Comparison of ENCODE assay signal across 16 mouse cellular contexts in genomic region chr15:101945430-101945829, GRCm38 (mm10). TPM values are rescaled to one million over a fixed set of nuclear protein-coding genes. Genes with fewer than 3 reads are reported as not detected.
"Had no signal": no experiment of that assay in that cellular context is flagged by ENCODE, and none has a peak within 500 bp of the region (broad histone marks: within the 10 kb centered on the region; RNA-seq: fewer than 3 reads in every experiment).

No protein-coding gene starts in this region.

- DNase-seq: kidney, adult 2 months; kidney, postnatal 14 days; lung, adult 2 months; retina, postnatal 1 day; right cerebral cortex, postnatal 4 days; spleen, adult 18-20 months had no signal

- H3K36me3 ChIP-seq: kidney, embryonic 15.5 days; midbrain, embryonic 12.5 days; neural tube, embryonic 13.5 days; stomach, embryonic 15.5 days had no signal

- H3K4me1 ChIP-seq: midbrain, embryonic 12.5 days had no signal

- H3K4me2 ChIP-seq: kidney, embryonic 15.5 days; midbrain, embryonic 12.5 days; neural tube, embryonic 13.5 days; stomach, embryonic 15.5 days had no signal

- H3K27ac ChIP-seq: kidney, embryonic 15.5 days; left cerebral cortex, adult 2 months; liver, embryonic 14.5 days; midbrain, embryonic 12.5 days; neural tube, embryonic 13.5 days; stomach, embryonic 15.5 days had no signal

- H3K9me3 ChIP-seq: kidney, embryonic 15.5 days; midbrain, embryonic 12.5 days; neural tube, embryonic 13.5 days; stomach, embryonic 15.5 days had no signal

- ATAC-seq: intestine, embryonic 16.5 days; midbrain, embryonic 16.5 days had no signal

- H3K4me3 ChIP-seq: kidney, embryonic 15.5 days; left cerebral cortex, adult 2 months; midbrain, embryonic 12.5 days; neural tube, embryonic 13.5 days; stomach, embryonic 15.5 days had no signal

- H3K27me3 ChIP-seq: kidney, embryonic 15.5 days; midbrain, embryonic 12.5 days; neural tube, embryonic 13.5 days; stomach, embryonic 15.5 days had no signal

- H3K9ac ChIP-seq: kidney, embryonic 15.5 days; liver, embryonic 14.5 days; midbrain, embryonic 12.5 days; neural tube, embryonic 13.5 days; stomach, embryonic 15.5 days had no signal

RNA-seq across cellular contexts. Expression of gene Krt79, which starts 5.3 kb away (rescaled TPM):
- polyA plus RNA-seq: intestine, embryonic 16.5 days; limb, embryonic 11.5 days; liver, embryonic 14.5 days had no signal

RNA-seq across cellular contexts. Expression of gene Krt78, which starts 8.7 kb away (rescaled TPM):
- polyA plus RNA-seq: limb, embryonic 11.5 days; liver, adult 2 months; liver, embryonic 14.5 days; midbrain, embryonic 12.5 days; midbrain, embryonic 16.5 days; neural tube, embryonic 13.5 days had no signal

RNA-seq across cellular contexts. Expression of gene Krt4, which starts 20.9 kb away (rescaled TPM):
- polyA plus RNA-seq: kidney, adult 2 months; limb, embryonic 11.5 days; midbrain, embryonic 12.5 days; midbrain, embryonic 16.5 days had no signal

RNA-seq across cellular contexts. Expression of gene Krt76, which starts 52.7 kb away (rescaled TPM):
- polyA plus RNA-seq: intestine, embryonic 16.5 days; kidney, adult 2 months; kidney, embryonic 15.5 days; limb, embryonic 11.5 days; liver, adult 2 months; liver, embryonic 14.5 days; midbrain, embryonic 12.5 days; neural tube, embryonic 13.5 days; stomach, embryonic 15.5 days had no signal
